Mouse (Mus musculus) hindbrain, embryonic 10.5 days (tissue): ENCODE results near the gene Prpf38b. TPM values are rescaled to one million over a fixed set of nuclear protein-coding genes. Genes with fewer than 3 reads are reported as not detected.

Experiments used
- DNase-seq: peaks from one replicate; pipeline ENCODE4 v3.0.0-alpha.2; 2017; ENCODE audit warnings: low spot score
- H3K27ac ChIP-seq: fragments of 300-500 bp; sonication (generic); 2 replicates; pipeline ENCODE4 v1.5.1; 2016; ENCODE audit warnings: mild to moderate bottlenecking, moderate library complexity
- H3K27me3 ChIP-seq: fragments of 300-500 bp; sonication (generic); 2 replicates; pipeline ENCODE4 v1.6.1; 2016; ENCODE audit warnings: mild to moderate bottlenecking; ENCODE audit not compliant: poor library complexity, insufficient read depth, severe bottlenecking
- H3K36me3 ChIP-seq: fragments of 300-500 bp; sonication (generic); 2 replicates; pipeline ENCODE4 v1.6.1; 2016; ENCODE audit warnings: mild to moderate bottlenecking, moderate library complexity
- H3K4me1 ChIP-seq: fragments of 300-500 bp; sonication (generic); replicated peaks from 2 replicates; pipeline ENCODE4 v1.6.1; 2016; ENCODE audit warnings: mild to moderate bottlenecking
- H3K4me3 ChIP-seq: fragments of 300-500 bp; sonication (generic); 2 replicates; pipeline ENCODE4 v1.5.1; 2016; ENCODE audit warnings: mild to moderate bottlenecking, moderate library complexity
- H3K9me3 ChIP-seq: fragments of 300-500 bp; sonication (generic); 2 replicates; pipeline ENCODE4 v1.6.1; 2016; ENCODE audit warnings: mild to moderate bottlenecking, moderate library complexity
- WGBS: fragments of 180-500 bp; shearing (Covaris S2); methylation state at CpG from one replicate; pipeline ENCODE4 v1.1.7; 2016; 5-methylcytosine and 5-hydroxymethylcytosine counted together
- polyA plus RNA-seq: library from polyadenylated mRNA; unstranded; fragments of >200 nt; fragmentation: Nextera tagmentation; extraction: Ambion mirVana; gene quantifications from 2 replicates; pipeline ENCODE4 v1.2.1, GENCODE M21; 2016

Gene Prpf38b
- polyA plus RNA-seq, 1 experiment from 2014 or later = 52.6 TPM

DNA sequence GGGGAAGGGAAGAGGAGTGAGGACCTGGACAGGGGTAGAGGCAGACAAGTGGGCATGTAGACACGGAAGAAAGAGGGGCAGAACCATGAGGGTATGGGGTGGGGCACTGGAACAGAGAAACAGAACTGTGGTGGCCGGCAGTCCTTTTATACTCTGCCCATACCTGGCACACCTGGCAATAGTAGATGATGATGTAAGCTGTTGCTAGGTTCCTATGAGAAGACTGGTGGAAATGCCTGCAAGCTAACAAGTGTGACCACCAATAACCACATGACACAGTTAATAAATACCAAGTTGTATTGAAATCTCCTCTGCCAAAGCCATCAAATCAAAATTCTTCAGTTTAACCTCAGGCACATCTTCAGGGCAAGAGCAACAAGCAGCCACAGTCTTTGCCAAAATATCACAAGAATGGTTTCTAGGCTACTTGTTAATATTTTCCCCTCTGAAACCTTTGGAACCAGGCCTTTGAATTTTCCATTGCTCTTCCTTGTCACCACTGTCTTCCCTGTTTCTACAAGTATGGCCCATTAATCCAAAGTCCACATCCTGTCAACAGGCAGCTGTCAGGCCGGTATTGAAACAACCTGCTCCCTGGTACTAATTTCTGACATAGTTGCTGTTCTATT, 9.0 kb upstream of the Prpf38b start:
- no peak for DNase-seq
- no peak overlapping the region for H3K4me3 ChIP-seq
- H3K36me3 ChIP-seq = no peaks in the 10 kb centered on the region
- no peaks in the 10 kb centered on the region for H3K9me3 ChIP-seq
- WGBS = 88% methylated on average over 3 of the region's 3 CpGs
- H3K27me3 ChIP-seq = no peaks in the 10 kb centered on the region
- H3K4me1 ChIP-seq = peaks cover 6% of the 10 kb centered on the region; the same call in 1 of the 2 replicates
- H3K27ac ChIP-seq = no peak overlapping the region

DNA sequence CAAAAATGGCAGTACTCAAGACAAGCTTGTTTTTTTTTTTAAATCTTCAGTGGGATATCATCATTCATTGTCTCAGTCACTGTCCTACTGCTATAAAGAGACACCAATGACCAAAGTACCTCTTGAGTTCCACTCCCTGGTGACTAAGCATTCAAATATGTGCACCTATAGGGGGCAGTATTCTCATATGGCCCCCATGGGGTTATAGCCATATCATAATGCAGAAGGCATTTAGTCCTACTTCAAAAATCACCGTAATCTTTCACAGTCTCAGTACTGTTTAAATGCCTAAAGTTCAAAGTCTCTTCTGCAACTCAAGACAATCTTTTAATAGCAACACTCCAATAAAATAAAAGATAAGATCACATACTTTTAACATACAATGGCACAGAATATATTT, 7.3 kb upstream of the Prpf38b start:
- H3K9me3 ChIP-seq = no peaks in the 10 kb centered on the region
- H3K36me3 ChIP-seq = no peaks in the 10 kb centered on the region
- DNase-seq = no peak
- 98% methylated on average over 1 of the region's 1 CpGs for WGBS
- H3K4me3 ChIP-seq = no peak overlapping the region
- H3K4me1 ChIP-seq = peaks cover 6% of the 10 kb centered on the region; the same call in 1 of the 2 replicates
- H3K27ac ChIP-seq = no peak overlapping the region
- no peaks in the 10 kb centered on the region for H3K27me3 ChIP-seq

DNA sequence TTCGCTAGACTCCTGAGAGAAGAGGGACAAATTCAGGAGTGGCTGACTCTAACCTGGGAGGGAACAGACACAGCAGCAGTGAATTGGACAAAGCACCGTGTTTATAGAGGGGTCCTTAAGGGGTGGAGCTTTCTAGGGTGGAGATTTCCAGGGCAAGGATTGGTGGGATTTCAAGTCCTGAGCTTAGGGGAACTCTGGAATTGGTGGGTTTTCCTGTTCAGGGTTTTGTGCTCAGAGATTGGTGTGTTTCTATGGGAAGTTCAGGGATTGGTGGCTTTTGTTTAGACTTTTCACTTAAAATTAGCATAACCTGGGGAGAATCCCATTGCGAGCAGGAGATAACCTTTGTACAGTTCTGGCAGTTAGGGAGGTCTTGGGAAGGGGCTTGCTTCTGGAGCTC, 6.5 kb upstream of the Prpf38b start:
- Histone ChIP-seq H3K4me1 (peaks cover 6% of the 10 kb centered on the region; the same call in 1 of the 2 replicates), H3K27me3 (no peaks in the 10 kb centered on the region), H3K9me3 (no peaks in the 10 kb centered on the region), H3K4me3 (no peak overlapping the region), H3K27ac (no peak overlapping the region), H3K36me3 (no peaks in the 10 kb centered on the region)
- DNase-seq = no peak
- WGBS = 65% methylated on average over 3 of the region's 3 CpGs

DNA sequence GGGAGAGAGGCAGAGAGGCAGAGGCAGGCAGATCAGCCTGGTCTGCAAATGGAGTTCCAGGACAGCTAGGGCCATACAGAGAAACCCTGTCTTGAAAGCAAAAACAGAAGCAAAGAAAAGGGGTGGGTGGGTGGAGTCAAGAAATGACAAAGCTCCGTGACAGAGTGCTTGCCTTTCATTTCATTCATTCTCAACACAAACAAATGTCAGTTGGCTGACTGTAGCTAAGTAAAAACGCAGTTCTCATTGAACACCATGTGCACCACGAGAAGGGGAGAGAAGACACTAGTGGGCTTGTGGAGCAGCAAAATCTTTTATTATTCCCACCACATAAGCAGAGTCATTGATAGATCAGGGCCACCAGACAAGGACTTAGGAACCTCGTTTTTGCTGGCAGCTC, 5.3 kb upstream of the Prpf38b start:
- DNase-seq = no peak
- no peaks in the 10 kb centered on the region for H3K36me3 ChIP-seq
- 47% methylated on average over 4 of the region's 4 CpGs for WGBS

DNA sequence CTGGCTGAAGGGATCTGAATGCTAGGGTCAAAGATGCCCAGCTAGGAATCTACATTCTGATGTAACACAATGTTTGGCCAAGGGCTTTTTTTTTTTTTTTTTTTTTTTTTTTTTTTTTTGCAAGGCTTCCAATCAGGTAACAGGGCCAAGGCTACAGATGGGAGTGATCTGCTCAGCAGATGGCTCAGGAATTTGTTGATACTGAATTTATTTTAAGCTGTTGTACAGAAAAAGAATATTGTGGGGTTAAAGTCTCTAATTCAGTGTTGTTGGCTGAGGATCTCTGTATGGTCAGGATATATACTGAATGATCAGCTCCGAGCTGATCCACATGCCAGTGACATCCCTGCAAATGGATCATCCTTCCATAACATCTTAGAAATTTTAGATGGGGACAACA, 4.5 kb upstream of the Prpf38b start:
- Histone ChIP-seq H3K4me3 (no peak overlapping the region), H3K4me1 (peaks cover 9% of the 10 kb centered on the region; the same call in 1 of the 2 replicates), H3K36me3 (no peaks in the 10 kb centered on the region), H3K9me3 (no peaks in the 10 kb centered on the region), H3K27me3 (no peaks in the 10 kb centered on the region), H3K27ac (no peak overlapping the region)
- 83% methylated on average over 1 of the region's 1 CpGs for WGBS
- DNase-seq = no peak

More for the DNA sequence above, 5.3 kb upstream of the Prpf38b start:
- Histone ChIP-seq H3K27me3 (no peaks in the 10 kb centered on the region), H3K4me1 (peaks cover 9% of the 10 kb centered on the region; the same call in 1 of the 2 replicates), H3K9me3 (no peaks in the 10 kb centered on the region), H3K4me3 (no peak overlapping the region), H3K27ac (peak overlapping the region; percentile 46; the same call in 1 of the 2 replicates)

DNA sequence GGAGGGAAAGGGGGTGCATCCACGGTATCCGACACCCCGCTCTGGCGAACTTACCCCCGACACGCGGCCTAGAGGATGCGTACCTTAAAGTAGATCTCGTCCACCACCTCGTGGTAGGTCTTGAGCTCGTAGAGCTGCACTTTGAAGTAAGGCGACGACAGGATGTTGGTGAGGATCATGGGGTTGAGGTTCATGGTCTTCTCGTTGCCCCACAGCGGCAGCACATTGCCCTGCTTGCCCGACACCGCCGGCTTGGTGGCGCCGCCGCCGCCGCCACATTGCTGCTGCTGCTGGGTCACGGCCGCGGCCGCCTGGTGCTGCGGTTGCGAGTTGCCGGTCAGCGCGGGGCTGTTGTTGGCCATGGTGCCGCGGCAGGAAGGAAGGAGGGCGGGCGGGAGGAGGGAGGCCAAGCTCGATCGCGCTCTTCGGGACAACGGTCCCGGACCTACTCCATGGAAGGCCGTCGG, 413 bp downstream of the Prpf38b start:
- H3K4me3 ChIP-seq = peak overlapping the region; percentile 97

DNA sequence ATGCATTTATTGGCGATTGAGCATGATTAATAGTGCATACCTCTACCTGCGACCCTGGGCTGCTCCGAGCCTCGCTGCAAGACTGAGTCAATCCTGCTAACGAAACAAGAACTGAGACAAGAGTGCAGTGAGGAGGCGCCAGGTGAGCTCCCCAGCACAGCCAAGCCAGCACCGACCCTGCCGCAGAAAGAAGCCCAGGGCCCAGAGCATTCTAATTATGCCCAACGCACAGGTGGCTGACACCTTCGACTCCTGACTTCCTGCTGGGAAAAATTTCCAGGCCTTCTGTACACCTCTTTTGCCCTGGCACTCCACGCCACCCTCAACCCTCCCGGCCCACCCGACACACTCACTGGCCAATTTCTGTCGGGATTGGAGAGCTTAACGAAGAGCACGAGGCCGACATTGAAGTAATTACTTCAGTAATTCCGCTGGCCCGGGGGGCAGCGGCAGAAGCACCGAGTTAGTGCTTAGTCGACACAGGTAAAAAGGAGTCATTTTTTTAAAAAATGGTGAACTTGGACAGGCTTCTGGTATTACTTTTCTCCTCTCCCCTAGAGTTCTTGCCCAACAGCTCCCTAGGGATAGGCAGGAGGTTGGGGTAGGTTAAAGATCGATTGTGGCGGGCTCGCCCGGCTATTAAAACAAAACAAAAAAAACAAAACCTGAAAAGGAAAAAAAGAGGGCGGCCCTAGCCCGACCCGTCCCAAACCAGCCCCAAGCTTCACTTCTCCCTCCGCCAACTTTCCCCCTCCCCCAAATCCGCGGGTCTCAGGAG, 1.0 kb downstream of the Prpf38b start:
- H3K27ac ChIP-seq = peak overlapping the region; percentile 97
- H3K27me3 ChIP-seq = no peaks in the 10 kb centered on the region
- WGBS = under 1% methylated on average over 32 of the region's 32 CpGs
- peak overlapping the region; percentile 97 for H3K4me3 ChIP-seq
- H3K36me3 ChIP-seq = peaks cover 34% of the 10 kb centered on the region
- H3K4me1 ChIP-seq = peaks cover 22% of the 10 kb centered on the region
- peak; percentile 16 for DNase-seq
- no peaks in the 10 kb centered on the region for H3K9me3 ChIP-seq

More for the DNA sequence above, 413 bp downstream of the Prpf38b start:
- Histone ChIP-seq H3K9me3 (no peaks in the 10 kb centered on the region), H3K4me1 (peaks cover 22% of the 10 kb centered on the region), H3K27me3 (no peaks in the 10 kb centered on the region), H3K36me3 (peaks cover 28% of the 10 kb centered on the region), H3K27ac (peak overlapping the region; percentile 97)
- no peak for DNase-seq
- WGBS = under 1% methylated on average over 44 of the region's 44 CpGs

DNA sequence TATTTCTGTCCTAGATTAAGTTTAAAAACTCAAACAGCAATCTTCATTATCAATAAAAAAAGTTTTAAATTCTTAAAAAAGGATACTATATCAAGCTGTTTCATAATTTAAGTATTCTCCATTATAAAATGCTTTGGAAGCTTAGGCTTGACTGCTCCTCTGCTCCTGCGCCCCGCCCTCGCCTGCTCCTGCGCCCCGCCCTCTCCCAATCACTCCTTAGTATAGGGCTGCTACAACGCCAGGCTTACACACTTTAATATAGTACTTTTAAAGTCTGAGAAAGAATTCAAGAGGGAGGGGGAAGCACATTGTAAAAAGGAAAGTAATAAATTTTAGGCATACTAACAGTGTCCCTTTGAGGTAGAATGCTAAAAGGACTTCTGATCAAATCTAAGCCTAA, 8.6 kb downstream of the Prpf38b start:
- Histone ChIP-seq H3K9me3 (no peaks in the 10 kb centered on the region), H3K4me3 (no peak overlapping the region), H3K27me3 (no peaks in the 10 kb centered on the region), H3K27ac (no peak overlapping the region), H3K4me1 (no peaks in the 10 kb centered on the region), H3K36me3 (peaks cover 87% of the 10 kb centered on the region)
- 96% methylated on average over 6 of the region's 6 CpGs for WGBS
- DNase-seq = no peak

DNA sequence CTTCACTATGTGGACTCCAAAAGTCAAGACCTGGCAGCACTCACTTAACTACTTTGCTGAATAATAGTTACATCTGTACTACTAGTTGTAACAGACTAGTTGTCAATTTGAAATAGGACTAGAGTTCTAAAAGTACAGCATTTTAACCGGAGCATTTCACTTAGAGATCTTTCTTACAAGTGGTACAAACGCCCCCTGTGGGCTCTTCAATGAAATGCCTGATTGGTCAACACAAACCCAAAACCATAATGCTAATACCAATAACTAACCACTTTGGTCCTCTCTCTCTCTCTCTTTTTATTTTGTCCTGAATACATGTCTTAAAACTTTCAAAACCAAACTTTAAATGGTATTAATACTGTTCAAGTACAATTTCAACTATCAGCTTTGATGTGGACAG, 9.5 kb downstream of the Prpf38b start:
- no peaks in the 10 kb centered on the region for H3K9me3 ChIP-seq
- no peak overlapping the region for H3K27ac ChIP-seq
- no peak overlapping the region for H3K4me3 ChIP-seq
- WGBS = 56% methylated on average over 2 of the region's 2 CpGs
- DNase-seq = no peak
- no peaks in the 10 kb centered on the region for H3K27me3 ChIP-seq
- H3K36me3 ChIP-seq = peaks cover 78% of the 10 kb centered on the region
- H3K4me1 ChIP-seq = no peaks in the 10 kb centered on the region

DNA sequence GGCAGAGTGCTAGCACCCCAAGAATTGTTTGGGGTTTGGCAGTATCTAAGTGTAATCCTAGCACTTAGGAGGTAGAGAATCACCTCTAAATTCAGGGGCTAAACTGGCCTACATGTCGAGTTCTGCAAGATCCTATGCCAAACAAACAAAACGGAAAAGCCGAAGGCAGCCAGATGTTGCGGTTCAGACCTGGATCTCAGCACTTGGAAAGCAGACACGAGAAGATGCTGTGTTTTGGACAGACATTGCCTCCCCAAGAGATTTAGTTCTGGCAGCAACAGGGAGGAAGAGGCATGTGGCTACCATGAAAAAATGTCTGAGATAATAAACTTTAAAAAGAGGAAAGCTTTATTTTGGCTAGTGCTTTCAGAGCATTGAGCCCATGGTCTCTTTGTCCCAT, 10.8 kb downstream of the Prpf38b start:
- no peak for DNase-seq
- WGBS = 80% methylated on average over 5 of the region's 5 CpGs
- Histone ChIP-seq H3K27me3 (no peaks in the 10 kb centered on the region), H3K4me1 (no peaks in the 10 kb centered on the region), H3K9me3 (no peaks in the 10 kb centered on the region), H3K4me3 (no peak overlapping the region), H3K27ac (no peak overlapping the region), H3K36me3 (peaks cover 64% of the 10 kb centered on the region)

DNA sequence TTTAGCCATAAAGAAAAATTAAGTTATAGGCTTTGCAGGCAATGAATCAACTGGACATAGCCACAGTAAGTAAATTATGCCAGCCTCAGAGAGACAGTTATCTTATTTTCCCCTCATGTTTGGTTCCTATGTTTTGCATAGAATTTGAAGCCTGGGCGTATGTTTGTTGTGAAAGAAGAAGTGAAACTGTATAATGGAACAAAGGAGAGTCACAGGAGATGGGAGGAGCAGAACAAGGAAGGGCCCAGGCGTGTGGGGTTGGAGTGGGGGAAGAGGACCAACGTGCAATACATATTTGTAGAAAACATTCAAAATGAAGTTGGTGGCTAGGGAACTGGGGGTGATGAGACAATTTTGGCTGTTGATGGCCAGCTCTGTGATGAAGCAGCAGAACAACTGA, 11.4 kb downstream of the Prpf38b start:
- H3K4me3 ChIP-seq = no peak overlapping the region
- no peaks in the 10 kb centered on the region for H3K4me1 ChIP-seq
- H3K27me3 ChIP-seq = no peaks in the 10 kb centered on the region
- no peak overlapping the region for H3K27ac ChIP-seq
- peaks cover 59% of the 10 kb centered on the region for H3K36me3 ChIP-seq
- WGBS = 84% methylated on average over 3 of the region's 3 CpGs
- DNase-seq = no peak
- H3K9me3 ChIP-seq = no peaks in the 10 kb centered on the region

DNA sequence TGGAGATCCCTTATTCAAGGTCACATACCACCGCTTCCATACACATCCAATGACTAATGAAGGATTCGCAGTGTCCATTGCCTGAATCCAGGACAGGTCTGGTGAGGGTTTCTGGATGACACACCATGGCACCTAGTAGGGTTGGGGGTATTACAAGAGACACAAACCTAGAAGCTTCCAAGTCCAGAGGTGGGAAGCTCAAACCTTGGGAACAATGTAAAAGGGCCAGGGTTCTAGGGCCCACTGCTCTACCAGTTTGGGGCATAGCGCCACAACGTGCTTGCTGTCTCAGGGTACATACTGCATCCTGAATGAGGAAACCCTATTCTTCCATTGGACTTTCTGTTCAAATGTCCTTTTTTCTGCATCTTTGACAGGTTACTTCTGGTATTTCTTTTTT, 12.9 kb downstream of the Prpf38b start:
- 93% methylated on average over 4 of the region's 4 CpGs for WGBS
- Histone ChIP-seq H3K27me3 (no peaks in the 10 kb centered on the region), H3K27ac (no peak overlapping the region), H3K4me3 (no peak overlapping the region), H3K4me1 (no peaks in the 10 kb centered on the region), H3K36me3 (peaks cover 44% of the 10 kb centered on the region), H3K9me3 (no peaks in the 10 kb centered on the region)
- no peak for DNase-seq

DNA sequence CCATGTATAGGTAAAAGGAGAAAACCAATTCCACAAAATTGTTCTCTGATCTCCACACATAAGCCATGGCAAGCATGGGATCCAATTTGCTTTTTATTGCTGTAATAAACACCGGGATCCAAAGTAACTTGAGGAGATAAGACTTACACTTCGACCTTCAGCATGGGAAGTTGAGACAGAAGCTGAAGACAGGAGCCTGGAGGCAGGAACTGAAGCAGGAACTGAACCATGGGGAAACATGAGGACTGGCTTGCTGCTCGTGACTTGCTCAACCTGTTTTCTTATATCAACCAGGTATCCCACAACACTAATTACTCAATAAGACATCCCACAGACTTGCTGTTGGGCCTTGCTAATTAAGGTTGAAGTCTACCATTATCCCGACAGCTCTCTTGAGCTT, 18.6 kb downstream of the Prpf38b start:
- Histone ChIP-seq H3K27me3 (no peaks in the 10 kb centered on the region), H3K27ac (no peak overlapping the region), H3K36me3 (no peaks in the 10 kb centered on the region), H3K4me1 (no peaks in the 10 kb centered on the region), H3K4me3 (no peak overlapping the region), H3K9me3 (no peaks in the 10 kb centered on the region)
- WGBS = 76% methylated on average over 4 of the region's 4 CpGs
- no peak for DNase-seq
